Mouse (Mus musculus): ENCODE data around the gene Mesd.

Gene Mesd

GRCm38 (mm10) chr7:83913405-83913932, 29.2 kb downstream of the Mesd start:
- no peak for DNase-seq (ENCODE audit: extremely low read depth, low read depth, low spot score)

- no peak for DNase-seq (ENCODE audit: extremely low read depth, low read depth, low spot score)
Observed at GRCm38 (mm10) chr7:83913995-83914394, 29.7 kb downstream of the Mesd start.

- DNase-seq (ENCODE audit: extremely low read depth, low read depth, low spot score): no peak
Observed at GRCm38 (mm10) chr7:83914566-83914965, 30.3 kb downstream of the Mesd start.

- DNase-seq (ENCODE audit: extremely low read depth, low read depth, low spot score): no peak
Observed at GRCm38 (mm10) chr7:83920241-83920640, 36.0 kb downstream of the Mesd start.

GRCm38 (mm10) chr7:83921637-83922036, 37.4 kb downstream of the Mesd start:
- DNase-seq (ENCODE audit: extremely low read depth, low read depth, low spot score): no peak

- no peak for DNase-seq (ENCODE audit: extremely low read depth, low read depth, low spot score)
Observed at GRCm38 (mm10) chr7:83939017-83939721, 54.9 kb downstream of the Mesd start.

- DNase-seq (ENCODE audit: extremely low read depth, low read depth, low spot score): no peak
Observed at GRCm38 (mm10) chr7:83940136-83940535, 55.9 kb downstream of the Mesd start.

GRCm38 (mm10) chr7:83941701-83942101, 57.4 kb downstream of the Mesd start:
- no peak for DNase-seq (ENCODE audit: extremely low read depth, low read depth, low spot score)

GRCm38 (mm10) chr7:83948743-83949142, 64.5 kb downstream of the Mesd start:
- DNase-seq (ENCODE audit: extremely low read depth, low read depth, low spot score): no peak

- DNase-seq (ENCODE audit: extremely low read depth, low read depth, low spot score): no peak
Observed at GRCm38 (mm10) chr7:83949662-83950061, 65.4 kb downstream of the Mesd start.
